Comparison of ENCODE assay signal across 7 mouse cellular contexts in the genomic region with DNA sequence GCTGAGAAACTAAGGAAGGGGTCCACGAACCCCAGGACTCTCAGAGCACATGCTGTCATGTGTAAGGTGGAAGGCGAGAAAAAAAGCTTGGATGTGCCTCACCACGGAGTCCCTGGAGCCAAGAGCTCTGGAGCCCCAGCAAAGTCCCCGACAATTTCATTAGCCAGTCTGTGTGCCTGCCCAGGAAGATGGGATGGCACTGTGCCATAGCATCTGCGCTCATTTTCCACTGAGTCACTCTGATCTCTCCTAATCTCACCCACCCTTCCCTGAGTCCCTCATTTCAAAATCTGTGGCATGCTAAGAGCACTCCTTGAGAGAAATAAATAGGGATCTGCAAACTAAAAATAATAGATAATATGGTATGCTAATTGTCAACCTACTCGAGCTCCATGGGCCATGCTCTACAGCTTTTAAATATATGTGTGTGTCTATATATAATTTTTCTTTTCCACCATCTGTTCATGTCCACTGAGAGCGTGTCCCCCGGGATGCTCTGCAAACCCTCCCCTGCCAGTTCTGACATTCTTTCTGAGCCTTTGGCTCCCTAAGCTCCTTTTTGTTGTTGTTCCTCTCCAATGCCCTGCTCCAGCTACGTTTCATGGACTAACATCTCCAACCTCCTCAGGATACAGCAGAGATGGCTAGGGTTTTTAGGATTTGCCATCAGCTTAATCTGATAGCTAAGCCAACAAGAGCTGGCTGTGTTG.
DNase-seq lines count a peak whose midpoint lies in the region; ATAC-seq and TF ChIP-seq lines count a peak whose summit lies in the region.

No protein-coding gene starts in this region.

- no peak overlapping the region for H3K4me3 ChIP-seq in limb, embryonic 14.5 days (replicated peaks; ENCODE audit: low read length)
- H3K4me3 ChIP-seq in limb, embryonic 10.5 days = no peak overlapping the region

- peak; percentile 22 for DNase-seq in limb, embryonic 14.5 days (ENCODE audit: low spot score)
- no peak for DNase-seq in limb, embryonic 10.5 days (ENCODE audit: low spot score)
- DNase-seq in cerebellum, postnatal 36 days = peak; percentile 79 to 82
- peak; percentile 53 for DNase-seq in heart, postnatal 25 days (ENCODE audit: low spot score)
- peak; percentile 7 for DNase-seq in lung, postnatal 36 days
- no peak for DNase-seq in testis, postnatal 10 days (ENCODE audit: low spot score)
- no peak for DNase-seq in liver

- H3K27ac ChIP-seq in limb, embryonic 14.5 days (replicated peaks; ENCODE audit: low read depth, low read length) = no peak overlapping the region
- H3K27ac ChIP-seq in limb, embryonic 10.5 days = no peak overlapping the region

- no peak for ATAC-seq in limb, embryonic 14.5 days (ENCODE audit: low FRiP score, low read depth)

- H3K9ac ChIP-seq in limb, embryonic 14.5 days (ENCODE audit: low read depth, low read length, severe bottlenecking) = no peak overlapping the region

- no peaks in the 10 kb centered on the region for H3K9me3 ChIP-seq in limb, embryonic 14.5 days (ENCODE audit: control insufficient read depth, low read length)
- H3K9me3 ChIP-seq in limb, embryonic 10.5 days (replicated peaks) = no peaks in the 10 kb centered on the region

- H3K4me2 ChIP-seq in limb, embryonic 14.5 days (replicated peaks; ENCODE audit: low read depth, low read length, severe bottlenecking) = no peak overlapping the region

- no peak for TF ChIP-seq POLR2A in limb, embryonic 14.5 days (IDR thresholded peaks at IDR 0.05; ENCODE audit: borderline replicate concordance, extremely low read depth, insufficient read depth, insufficient read length)

- WGBS in limb, embryonic 14.5 days = 72% methylated on average over 9 of the region's 9 CpGs
- 82% methylated on average over 9 of the region's 9 CpGs for WGBS in limb, embryonic 10.5 days

- no peaks in the 10 kb centered on the region for H3K4me1 ChIP-seq in limb, embryonic 14.5 days (ENCODE audit: control insufficient read depth, insufficient read depth, low read length)
- no peaks in the 10 kb centered on the region for H3K4me1 ChIP-seq in limb, embryonic 10.5 days

- no peaks in the 10 kb centered on the region for H3K27me3 ChIP-seq in limb, embryonic 14.5 days (ENCODE audit: control insufficient read depth, insufficient read depth, low read length)
- no peaks in the 10 kb centered on the region for H3K27me3 ChIP-seq in limb, embryonic 10.5 days (ENCODE audit: low read depth, poor library complexity, severe bottlenecking)

- intact Hi-C loops in heart, postnatal 25 days (cut with DNase I) = no loop called here

- no peaks in the 10 kb centered on the region for H3K36me3 ChIP-seq in limb, embryonic 14.5 days (ENCODE audit: control insufficient read depth, insufficient read depth, low read length)
- H3K36me3 ChIP-seq in limb, embryonic 10.5 days = no peaks in the 10 kb centered on the region

Comparison
In these comparisons a context has a peak if more than half of its experiments do, and no peak if none do; other contexts are left out.
1. DNase-seq: peak in limb, embryonic 14.5 days (single experiment), cerebellum, postnatal 36 days (2 of 2), heart, postnatal 25 days (single experiment) and lung, postnatal 36 days (single experiment); none in limb, embryonic 10.5 days (single experiment), testis, postnatal 10 days (single experiment) and liver (single experiment).